Mouse (Mus musculus) right cerebral cortex, adult 2 months (tissue): ENCODE measurements around the gene BC004004.
"Not testable (repeated sequence)": the region's sequence is repeated elsewhere in the genome, so short reads cannot be mapped to it uniquely, and the experiment has no call there.

ENCODE experiments used
- DNase-seq, 2 experiments: peaks; one replicate each; pipeline ENCODE4 v3.0.0; 2021 to 2022; ENCODE audit warnings: low spot score in 2 of 2

BC004004 gene

DNA sequence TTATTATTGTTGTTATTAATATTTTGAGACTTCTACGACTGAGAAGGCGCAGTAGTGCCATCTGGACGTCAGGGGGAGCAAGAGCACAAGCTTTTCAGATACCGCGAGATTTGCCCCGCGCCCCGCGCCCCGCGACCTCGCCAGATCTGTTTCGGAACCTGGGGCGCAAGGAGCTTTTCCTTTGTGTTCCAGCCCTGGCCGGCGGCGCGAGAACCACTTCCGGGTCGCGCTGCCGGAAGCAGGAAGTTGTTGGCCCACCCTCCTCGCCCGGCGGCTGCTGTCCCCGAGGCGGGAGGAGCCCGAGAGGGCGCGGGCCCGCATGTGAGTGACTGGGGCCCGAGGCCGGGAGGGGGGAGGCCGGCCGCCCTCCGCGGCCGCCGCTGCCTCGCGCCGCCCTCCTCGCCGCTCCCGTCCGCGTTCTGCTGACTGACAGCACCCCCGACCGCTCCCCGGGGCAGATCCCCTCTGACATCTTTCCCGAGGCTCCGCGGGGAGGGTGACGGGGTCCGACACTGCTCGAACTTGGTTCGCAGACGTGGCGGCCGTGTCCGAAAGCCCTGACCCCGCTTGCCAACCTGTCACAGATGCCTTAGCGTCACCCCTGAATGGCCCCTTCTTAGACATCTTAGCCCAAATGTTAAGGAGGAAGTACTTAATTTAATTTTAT, at the start of gene BC004004:
Gene BC004004 (plus strand): TSS at position 107 of the 667 bp plus-strand sequence.
- peak; percentile 94 for DNase-seq

DNA sequence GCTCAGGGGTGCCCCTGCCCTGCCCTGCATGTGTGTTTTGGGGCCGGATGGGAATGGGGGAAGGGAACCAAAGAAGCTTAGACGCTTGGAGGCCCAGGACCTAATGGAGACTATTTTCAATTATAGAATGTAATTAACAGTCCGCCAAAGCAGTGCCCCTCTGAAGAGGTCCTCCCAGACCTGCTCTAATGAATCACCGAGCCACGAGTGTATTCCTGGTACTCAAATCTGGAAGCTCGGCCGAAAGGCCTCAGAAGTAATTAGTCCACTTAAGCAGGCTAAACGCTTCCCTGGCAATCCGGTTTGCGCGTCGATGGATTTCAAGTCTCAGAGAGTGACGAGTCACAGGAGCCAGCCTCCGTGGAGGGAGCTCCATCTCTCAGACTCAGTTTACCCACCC, 48.0 kb upstream of the BC004004 start:
- no peak for DNase-seq

DNA sequence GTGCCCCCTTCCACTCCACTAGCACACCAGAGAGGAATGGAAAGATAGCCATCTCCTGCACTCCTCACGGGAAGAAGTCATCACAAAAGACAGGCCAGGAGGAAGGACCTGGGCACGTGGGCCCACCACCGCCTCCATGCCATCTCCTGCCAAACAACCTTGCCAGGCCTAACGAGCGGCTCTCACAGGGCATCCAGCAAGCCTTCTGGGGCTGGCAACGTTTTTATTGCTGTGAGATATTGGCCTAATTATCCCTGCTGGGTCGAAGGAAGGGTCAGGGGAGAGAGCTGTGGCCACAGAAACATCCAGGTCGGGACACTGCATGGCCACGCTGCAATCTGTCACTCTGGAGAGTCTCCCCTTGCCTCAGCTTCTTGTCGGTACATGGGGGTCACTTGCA, 37.5 kb upstream of the BC004004 start:
- DNase-seq = no peak

DNA sequence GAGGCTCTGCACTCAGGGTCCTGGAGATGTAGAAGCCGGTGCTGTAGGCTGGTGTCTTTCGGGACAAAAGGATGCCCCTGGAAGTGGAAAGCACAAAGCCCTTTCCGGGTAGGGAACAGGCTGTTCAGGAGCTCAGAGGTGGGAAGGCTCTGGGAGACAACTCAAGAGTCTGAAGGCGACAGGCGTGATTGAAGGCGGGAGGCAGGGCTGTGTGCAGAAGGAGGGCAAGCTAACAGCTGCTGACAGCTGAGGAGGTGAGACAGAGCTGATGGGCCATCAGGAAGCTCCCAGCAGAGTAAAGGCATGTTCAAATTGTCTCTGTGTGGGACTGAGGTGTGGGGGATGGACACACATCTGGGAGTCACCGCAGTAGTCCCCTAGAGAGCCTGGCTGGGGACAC, 32.5 kb upstream of the BC004004 start:
- no peak for DNase-seq

DNA sequence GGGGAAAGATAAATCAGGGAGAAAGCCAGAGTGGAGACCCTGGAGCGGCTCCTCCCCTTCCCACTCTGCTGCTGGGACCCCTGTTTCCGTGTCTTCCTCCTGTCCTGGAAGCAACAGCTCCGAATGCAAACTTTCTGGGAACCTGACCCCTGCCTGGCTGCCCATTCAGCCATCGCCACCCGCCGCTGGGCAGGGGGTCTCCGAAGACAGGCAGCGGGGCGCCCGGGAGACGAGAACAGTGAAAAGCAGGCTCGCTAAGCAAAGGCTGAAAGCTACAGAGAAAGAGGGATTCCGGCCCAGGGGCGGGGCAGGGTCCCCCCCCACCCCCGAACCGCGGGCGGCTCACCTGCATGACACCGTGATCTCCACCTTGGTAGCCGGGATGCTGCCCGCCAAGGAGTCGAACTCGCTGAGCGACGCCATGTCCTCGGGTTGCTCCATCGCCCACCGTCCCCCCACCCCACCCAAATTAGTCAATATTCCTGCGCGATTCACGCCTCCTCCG, 31.3 kb upstream of the BC004004 start:
- no peak for DNase-seq

DNA sequence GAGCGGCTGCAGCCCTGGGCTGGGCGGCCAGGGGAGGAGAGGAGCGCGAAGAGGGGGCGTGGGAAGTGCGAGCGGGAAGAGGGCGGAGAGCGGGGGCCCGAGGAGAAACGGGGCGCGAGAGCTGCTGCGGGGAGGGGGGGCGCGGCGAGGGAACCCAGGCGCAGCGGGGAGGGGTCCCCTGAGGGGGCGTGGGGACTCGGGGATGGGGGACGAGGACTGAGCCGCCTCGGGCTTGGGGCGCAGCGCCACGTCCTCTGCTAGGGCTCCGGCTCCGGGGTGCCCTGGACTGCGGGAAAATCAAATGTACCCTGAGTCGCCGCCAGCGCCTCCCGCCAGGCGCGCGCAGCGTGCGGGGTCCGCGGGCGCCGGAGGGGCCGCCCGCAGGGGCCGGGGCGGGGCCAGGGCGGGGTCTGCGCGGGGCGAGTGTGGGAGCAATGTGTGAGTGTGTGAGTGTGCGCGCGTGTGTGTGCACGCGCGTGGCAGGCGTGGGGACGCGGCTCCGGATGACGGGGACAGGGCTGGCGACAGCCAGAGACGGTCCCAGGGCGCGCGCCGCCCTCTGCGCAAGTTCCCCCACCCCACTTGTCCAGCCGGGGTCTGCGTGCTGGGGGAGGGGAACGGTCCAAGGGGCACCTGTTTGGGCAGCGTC, 30.7 kb upstream of the BC004004 start, which contains the start of gene Cpne5:
Gene Cpne5 (minus strand): TSS at position 396 of the 649 bp plus-strand sequence.
- DNase-seq = peak; percentile 50 to 54

DNA sequence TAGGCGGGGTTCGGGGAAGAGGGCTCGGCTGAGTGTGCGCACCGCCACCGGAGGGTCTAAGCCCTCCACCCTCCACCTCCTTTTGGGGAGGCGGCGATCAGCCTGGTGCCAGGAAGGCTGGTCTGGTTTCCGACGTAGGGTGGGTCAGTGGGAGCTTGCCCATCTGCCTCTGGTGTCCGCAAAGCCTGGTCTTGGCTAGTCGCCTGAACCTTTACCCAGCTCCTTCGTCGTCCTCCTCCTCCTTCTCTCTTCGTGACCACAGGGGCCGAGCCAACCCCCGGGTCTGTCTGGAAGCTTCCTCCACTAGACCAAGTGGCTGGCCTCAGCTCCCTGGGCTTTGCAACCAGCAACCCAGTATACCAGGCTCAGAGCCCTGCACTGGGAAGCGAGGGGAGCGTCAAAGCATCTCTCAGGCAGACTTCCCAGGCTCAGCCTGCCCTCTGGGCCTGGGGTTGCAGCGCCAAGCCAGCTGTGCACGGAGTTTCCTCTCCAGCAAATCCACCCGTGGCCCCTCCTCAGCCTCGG, 30.1 kb upstream of the BC004004 start:
- DNase-seq = peak; percentile 25 to 46

DNA sequence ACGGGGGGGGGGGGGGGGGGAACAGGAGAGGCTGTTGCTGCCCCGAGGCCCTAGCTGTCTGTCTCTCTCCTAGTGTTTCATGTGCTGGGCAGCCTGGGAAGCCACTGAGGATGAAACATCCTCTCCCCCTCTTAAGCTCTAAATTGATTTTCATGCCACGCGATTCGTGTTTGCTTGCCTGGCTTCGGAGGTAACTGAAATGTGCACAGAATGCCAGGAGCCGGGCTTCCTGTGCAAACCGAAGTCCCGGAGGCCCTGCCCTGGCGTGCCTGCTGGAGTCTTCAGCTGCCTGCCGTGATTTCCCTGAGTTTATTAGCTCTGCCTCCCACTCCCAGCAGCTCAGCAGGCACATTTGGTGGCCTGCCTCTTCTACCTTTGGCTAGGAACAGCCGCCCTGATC, 23.7 kb upstream of the BC004004 start:
- DNase-seq = no peak

DNA sequence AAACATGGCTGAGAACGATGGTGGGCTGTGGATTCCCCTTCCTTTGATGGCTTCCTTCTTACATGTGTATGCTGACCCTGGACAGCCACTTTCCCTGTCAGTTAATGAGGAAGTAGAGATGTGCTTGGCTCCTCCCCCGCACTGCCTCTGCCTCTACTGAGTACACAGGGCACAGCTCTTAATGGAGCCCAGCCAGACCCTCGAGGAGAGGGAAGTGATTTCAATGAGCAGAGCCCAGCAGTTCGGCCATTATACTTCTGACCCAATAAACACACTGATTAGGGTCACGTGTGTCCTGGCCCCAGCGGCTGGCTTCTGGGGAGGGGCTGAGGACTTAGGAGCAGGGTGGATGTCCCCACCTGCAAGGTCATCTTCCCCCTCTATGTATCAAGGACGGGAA, 22.9 kb upstream of the BC004004 start:
- DNase-seq = no peak

DNA sequence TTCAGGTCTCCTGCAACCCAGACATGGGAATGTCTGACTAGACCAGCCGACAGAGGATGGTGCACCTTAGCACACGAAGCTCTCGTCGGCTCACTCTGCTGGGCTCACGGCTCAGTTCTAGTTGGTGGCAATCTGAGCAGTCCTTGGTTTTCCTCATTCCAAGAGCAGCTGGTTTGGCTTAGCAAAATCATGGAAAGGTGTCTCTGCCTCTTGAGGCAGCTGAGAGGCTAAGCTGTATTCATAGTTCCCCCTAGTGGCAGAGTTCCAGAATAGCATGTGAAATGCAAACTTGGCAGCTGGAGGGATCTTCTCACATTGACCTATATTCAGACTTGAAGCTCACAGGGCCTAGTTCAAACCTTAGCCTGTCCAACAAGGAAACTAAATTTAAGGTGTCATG, 22.0 kb upstream of the BC004004 start:
- DNase-seq = peak in 1 of 2 experiments; percentile 57

DNA sequence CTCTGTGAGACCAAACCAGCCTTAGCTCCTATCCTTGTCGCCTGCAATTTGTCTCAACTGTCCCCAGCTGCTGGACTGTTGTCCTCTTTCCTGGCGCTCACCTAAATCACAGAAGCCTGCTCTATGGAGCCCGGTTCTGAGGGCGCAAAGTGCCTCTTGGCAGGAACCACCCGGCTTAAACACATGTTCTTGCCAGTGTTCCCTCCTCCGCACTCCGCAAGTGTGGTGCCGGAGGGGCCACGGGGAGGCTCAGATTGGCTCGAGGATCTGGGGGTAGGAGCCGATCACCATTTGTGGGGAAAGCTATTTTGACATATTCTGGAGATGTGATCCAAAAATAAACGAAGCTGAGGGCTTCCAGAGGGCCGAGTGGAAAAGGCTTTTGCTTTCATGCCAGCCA, 20.7 kb upstream of the BC004004 start:
- DNase-seq = peak; percentile 58 to 61

DNA sequence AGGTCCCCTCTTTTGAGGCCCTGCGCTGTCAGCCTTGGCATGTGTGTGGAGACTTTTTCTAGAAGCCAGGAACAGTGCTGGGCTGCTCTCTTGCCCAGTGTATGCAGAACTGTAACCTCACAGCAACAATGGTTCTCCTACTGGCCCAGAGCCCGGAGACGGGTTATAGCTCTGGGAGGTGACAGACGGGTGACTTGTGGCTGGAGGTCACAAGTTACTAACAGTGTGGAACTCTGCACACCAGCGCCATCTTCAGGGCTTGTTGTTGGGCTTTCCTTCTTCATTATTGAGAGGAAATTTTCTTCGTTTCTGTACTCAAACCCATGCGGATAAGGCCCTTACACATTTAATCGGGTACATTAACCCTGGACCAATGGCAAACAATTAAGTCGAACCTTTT, 19.1 kb upstream of the BC004004 start:
- no peak for DNase-seq

DNA sequence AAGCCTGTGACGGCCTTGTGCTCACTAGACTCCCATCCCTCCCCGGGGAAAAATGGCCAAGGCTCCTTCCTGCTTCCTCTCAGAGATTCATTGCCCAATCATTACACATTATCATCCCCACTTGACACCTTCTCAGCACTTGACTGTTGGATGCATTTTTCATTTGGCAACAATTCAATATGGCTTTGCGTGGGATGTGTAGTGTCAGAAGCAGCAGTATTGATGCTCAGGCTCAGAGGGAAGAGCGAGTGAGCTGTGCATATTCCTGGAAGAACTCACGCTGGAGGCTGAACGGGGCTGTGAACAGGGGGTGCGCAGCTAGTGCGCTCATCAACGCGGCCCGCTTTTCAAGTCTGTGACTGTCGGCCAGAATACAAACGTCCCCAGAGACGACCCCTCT, 17.6 kb upstream of the BC004004 start:
- DNase-seq = peak in 1 of 2 experiments; percentile 54

DNA sequence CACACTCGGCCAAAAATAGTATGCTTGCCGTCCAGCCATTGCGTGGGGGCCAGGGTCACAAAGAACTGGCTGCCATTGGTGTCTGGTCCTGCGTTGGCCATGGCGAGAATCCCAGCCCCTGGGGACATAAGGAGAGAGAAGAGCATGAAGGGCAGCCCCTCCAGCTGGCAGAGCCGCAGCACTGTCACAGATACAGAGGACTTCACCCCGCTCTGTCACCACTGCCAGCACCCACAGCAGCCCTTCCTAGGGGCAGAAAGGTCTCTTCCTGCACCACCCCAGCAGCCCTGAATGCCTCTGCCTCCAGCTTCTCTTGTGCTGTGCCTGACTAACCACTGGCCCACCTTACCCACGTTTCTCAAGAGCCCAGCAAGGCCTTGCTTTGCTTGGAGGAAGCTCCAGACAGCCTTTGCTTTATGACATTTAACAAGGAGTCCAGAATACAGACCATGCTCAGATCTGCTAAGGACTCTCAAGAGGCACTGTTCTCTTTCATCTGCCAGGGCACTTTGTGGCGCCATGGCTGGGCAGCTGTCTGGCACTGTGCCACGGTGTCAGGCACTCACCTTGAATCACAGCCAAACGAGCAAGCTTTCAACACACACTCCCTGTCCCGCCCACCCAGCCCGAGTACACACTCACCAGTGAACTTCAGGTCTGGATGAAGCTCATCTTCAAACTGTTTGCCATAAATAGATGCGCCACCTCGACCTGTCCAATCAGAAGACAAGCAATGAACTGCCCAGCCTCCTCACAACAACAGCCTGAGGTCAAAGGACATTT, 16.8 kb upstream of the BC004004 start:
- no peak for DNase-seq

DNA sequence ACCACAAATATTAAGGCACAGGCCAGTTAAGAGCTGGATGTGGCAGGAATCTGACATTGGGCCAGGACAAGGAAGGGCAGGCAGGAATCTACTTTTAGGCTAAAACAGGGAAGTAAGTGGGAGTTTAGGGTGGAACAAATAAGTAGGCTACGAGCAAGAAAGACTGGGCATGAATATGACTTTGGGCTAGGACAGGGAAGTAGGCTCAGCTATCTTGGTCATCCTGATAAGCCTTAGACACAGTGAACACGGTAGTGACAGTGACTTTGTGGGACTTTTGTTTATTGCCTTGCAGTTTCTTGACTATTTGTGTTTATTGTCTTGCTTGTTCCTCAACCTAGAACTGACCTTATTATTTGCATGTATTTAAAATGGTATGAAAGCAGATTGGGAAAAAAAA, 15.4 kb upstream of the BC004004 start:
- DNase-seq = no peak

DNA sequence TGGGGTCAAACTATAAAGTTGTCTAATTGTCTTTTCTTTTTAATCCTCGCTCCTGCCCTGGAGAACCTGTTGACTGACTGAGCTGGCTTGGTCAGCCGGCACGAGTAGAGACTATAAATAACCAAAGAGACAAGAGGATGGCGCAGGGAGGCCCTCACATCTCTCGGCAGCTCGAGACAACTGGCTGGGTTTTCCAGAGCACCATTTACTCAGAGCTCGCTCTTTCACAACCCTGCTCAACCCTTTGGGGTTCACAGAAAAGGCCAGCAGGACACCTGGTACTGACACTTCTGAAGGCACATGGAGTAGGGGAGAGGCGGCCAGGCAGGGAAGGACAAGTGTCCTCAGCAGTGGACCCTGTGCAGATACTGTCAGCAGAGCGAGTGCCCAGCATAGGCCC, 14.9 kb upstream of the BC004004 start:
- no peak for DNase-seq

DNA sequence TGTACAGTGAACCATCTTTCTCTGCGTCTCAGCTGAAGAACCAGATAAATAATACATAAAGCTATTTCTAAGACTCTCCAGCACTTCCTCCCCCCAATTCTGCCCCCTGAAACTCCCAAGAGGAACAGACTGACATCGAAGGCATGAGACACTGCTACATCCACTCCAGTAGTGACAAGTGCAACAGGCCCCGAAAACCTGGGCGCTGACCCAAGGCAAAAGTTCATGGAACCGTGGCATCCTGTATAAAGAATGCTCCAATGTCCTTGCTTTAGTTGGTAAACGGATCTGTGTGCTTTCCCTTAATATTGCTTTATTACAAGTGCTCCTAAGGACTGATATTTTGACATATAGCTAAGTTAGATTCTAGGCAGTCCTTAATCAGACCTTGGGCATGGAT, 13.8 kb upstream of the BC004004 start:
- not testable (repeated sequence) for DNase-seq

DNA sequence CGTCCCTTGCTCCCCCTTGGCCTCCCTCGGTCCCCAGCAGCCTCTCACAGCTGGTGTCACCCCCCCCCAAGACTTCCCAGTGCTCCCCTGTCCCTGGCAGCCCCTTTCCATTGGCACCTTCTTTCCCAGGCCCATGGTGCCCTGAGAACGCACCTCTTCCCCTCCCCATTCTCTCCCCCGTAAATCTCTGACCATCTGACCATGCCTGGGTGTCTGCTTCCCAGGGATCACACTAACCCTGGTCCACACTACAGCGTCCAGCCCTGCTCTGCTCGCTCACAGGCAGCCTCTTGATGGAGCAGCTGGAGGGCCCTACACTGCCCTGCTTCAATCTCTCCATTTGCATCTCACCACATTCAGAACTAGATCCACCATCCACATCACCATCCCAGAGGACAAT, 12.1 kb upstream of the BC004004 start:
- no peak for DNase-seq

DNA sequence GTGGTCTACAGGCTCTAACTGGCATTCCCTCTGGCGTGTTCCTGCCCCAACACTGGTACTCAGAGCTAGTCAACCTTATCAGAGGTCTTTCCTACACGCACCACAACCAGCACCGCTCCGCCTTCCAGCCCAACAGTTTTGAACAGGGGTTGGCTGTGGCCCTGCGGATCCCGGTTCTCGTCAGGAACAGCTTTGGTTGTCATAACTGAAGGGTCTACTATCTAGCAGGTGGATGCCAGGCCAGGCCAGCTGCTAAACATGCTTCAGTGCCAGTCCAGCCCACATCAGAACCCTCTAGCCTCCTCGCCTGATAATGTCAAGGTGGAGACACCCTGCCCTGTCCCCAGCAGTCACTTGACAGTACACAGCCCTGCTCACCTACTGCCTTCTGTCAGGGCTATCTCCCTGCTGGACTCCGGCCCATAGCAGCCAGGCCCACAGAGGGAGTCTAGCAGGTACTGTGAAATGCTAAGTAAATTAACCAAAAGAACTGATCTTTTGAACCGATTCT, 11.5 kb upstream of the BC004004 start:
- DNase-seq = no peak

DNA sequence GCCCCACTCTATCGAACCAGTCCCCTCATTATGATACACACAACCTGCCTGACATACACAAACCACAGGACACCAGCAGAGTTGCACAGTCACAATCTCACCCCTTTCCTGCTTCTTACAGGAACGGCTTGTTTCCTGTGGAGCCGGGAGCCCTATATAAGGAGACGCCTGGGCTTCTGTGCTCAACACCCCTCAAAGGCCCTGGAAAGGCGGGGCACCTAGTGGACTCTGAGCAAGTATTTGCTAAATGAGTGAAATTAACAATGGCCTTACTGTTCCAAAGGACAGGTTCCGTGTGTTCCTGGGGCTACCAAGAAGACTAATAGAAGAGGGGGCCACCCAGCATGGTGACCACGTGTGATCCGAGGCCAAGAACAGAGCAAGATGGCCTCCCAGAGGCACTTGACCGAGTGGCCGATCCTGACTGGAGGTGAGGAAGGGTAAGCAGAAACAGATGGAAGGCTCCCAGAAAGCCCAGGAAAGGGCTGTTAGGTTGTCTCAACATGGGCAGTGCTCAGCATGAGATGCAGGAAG, 10.5 kb upstream of the BC004004 start:
- DNase-seq = no peak

DNA sequence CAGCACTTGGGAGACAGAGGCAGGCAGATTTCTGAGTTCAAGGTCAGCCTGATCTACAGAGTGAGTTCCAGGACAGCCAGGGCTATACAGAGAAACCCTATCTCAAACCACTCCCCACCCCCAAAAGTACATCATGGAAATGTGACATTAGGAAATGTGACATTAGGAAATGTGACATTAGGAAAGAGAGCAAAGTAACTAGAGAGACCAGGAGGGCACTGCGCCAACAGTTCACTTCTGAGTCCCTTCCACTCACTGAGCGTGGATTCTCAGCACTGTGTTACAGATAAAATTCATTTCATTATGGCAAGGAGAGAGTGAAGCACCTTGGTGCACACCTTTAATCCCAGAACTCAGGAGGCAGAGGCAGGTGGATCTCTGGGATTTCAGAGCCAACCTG, 9.7 kb upstream of the BC004004 start:
- DNase-seq = no peak

DNA sequence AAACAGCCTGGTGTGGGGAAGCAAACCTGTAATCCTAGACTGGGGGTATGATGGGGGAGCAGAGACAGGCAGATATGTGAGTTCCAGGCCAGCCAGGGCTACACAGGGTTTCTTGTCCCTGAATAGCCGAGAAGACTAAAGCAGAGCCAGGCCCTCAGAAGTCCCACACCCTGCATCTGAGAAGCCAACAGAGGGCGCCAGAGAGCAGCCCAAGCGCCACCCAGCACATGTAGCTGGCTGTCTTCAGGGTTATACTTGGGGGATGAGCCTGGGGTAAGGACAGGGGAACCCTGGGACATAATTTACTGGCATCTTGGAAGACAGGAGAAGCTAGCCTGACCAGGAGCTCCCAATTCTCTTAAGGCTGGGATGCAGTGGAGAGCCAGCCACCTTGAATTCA, 9.1 kb upstream of the BC004004 start:
- DNase-seq = peak; percentile 77 to 80
